Mouse (Mus musculus) bone marrow macrophage, adult 2 months (primary cell): ENCODE measurements around the gene Hcn1.

Source experiments
- CTCF ChIP-seq: IDR thresholded peaks from 2 replicates; pipeline ENCODE4 v1.5.1; 2012; ENCODE audit warnings: low read depth, mild to moderate bottlenecking, low read length, moderate library complexity
- POLR2A ChIP-seq: IDR thresholded peaks from 2 replicates; pipeline ENCODE4 v1.6.1; 2012; ENCODE audit warnings: mild to moderate bottlenecking, low read depth, low read length, borderline replicate concordance

- no peak for TF ChIP-seq POLR2A
- no peak for TF ChIP-seq CTCF
Measured at GRCm38 (mm10) chr13:117659511-117659910, 57.4 kb downstream of the Hcn1 start.
